Mouse (Mus musculus) yolk sac, embryonic 10.5 days (tissue): ENCODE measurements around the gene Anks1.

ENCODE experiments used
- DNase-seq: peaks from one replicate; pipeline ENCODE4 v3.0.0-alpha.2; 2017; ENCODE audit warnings: low spot score

Anks1 gene

DNA sequence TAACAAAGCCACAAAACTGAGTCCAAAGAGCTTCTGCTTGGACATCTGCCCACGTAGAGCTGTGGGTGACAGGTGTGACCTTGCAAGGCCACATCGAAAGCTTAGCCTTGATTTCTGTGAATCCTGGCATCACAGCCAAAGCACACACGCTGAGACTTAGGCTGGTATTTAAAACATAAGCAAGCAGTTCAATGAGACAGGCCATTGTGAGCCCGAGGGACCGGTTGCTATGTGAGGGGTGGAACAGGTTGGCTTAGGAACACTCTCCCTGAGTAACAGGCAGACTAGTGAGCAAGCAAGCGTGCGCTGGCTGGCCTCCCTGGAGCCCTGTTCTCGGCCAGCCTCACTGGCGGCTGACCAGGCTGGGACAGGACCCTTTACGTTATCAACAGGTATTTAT, 112.8 kb downstream of the Anks1 start:
- no peak for DNase-seq

DNA sequence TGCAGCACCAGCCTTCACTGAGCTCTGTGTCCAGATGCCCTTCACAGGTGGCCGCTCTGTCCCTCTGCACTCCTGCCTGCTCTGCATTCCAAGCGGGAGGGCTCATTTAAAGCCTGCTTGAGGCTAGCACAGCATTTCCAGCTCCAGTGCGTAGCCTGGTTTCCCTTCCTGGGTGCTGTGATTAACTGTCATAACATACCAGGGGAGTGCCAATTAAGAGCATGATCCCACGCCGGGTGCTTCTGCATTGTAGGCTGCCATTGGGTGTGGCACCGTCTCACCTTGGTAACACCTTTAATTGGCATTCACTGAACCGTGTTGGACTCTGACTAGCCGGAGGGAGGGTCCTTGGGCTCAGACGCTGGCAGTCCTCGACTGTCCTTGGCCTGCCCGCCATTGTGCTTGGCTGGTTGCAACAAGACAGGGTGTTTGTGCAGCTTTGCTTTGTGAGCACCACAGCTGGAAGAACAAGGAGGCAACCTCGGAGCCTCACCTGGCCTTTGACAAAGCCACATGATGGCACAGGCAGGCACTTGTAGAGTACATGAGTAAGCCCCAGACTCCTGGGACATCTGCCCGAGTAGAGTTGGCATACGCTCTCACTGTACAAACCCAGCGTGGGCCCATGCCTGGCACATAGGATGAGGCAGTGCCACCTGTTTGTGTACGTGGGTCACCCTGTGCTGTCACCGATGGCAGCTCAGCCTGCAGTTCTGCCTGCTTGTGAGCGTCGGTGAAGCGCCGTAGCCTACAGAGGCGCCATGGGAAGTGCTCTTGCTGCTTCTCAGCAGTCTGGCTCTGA, 113.9 kb downstream of the Anks1 start:
- no peak for DNase-seq

DNA sequence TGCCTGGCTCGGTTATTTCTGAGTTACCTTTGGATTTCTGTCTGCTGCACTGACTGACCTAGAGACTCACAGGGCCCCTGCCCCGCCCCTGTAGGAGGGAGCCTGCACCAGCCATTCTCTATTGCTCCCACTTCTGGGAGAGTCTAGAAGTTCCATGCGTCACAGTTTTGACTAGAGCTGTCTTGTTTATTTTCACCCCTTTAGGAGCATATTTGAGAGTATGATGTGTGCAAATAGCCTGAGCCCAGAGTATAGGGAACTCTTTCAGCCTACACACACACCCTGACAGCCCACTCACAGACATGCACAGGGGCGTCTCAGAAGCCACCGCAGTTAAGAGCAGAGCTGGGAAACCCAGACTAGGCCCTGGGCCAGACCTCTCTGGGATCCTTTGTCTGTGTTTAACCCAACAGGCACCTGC, 116.4 kb downstream of the Anks1 start:
- peak; percentile 57 for DNase-seq

DNA sequence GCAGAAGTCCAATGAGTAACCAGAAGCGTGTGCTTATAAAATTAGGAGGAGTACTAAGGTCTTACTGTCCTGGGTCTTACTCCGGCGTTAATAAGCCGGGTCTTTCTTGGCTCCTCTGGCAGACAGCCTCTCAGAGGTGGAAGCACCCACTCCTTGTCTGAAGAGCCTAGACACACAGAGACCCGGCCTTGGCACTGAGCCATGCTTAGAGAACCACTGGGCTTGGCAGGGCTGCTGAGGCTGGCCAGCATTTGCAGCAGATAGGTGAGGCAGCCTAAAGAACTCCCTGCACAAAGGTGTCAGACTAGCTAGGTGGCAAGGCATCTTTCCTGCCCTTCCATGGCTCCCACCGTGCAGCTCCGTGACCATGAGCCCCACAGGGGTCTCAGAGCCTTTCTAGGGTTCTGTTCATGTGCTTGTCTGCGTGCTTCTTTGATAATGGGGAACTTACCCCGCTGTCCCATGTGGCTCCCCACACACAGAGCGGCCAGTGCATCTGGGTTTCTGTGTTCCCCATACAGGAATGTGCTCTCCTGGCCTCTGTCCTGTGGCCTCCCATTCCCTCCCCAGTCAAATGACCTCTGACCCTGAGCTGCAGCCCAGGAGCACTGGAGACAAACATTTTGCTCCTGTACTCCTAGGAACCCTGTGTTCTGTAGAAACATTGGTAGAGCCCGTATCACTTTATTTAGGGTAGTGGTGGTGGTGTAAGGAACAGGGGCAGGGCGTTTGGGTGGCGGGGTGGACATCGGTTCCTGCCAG, 117.2 kb downstream of the Anks1 start:
- peak; percentile 70 for DNase-seq

DNA sequence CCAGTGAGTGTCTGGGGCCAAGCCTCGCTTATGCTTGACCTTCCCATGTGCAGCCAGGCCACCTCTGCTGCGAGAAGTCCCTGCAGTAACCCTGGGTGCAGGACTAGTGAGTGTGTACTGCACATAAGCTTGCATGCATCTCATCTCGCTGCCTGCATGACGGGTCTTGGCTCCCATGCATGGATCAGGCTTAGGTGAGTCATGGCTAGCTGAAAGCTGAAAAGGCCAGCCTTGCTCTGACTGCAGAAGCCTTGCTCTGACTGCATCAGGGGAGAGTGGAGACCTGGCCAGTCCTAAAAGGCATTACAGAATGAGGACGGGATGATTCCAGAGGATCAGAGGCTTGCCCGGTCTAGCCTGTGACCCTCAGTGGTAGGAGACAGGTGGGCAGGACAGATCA, 118.1 kb downstream of the Anks1 start:
- DNase-seq = no peak

DNA sequence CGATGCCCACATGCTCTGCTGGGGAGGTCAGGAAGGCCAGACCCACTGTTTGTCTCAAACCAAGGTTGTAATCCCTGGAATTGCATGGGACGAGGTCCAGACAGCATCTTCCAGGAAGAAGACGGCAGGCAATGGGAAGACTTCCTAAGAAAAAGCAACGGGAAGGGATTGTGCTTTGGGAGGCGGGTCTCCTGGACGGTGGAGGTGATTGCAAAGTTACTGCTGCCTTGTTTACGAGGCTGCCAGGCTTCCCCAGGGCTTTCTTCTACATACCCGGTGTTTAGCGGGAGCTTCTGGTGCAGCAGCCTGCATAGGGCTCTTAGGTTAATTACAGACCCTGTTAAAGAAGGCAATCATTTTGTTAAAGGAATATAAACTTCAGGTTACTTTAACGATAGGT, 119.1 kb downstream of the Anks1 start:
- no peak for DNase-seq

DNA sequence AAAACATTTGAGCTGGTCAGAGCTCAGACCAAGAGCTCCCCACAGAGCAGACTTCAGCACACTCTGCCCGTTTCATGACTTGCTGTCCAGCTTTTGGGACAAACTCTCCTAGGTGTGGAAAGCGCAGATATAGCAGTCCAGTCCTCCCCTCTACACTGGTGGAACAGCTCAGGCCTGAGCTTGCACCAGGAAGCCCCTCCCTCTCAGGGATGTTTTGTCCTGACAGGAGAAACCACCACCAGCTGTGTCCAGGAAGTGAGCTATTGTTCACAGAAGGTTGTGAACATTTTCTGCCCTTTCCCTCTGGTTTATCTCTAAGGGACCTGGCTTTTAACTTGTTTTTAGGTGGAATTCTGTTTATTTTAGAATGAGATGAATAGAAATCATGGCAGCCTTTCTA, 120.2 kb downstream of the Anks1 start:
- DNase-seq = no peak

DNA sequence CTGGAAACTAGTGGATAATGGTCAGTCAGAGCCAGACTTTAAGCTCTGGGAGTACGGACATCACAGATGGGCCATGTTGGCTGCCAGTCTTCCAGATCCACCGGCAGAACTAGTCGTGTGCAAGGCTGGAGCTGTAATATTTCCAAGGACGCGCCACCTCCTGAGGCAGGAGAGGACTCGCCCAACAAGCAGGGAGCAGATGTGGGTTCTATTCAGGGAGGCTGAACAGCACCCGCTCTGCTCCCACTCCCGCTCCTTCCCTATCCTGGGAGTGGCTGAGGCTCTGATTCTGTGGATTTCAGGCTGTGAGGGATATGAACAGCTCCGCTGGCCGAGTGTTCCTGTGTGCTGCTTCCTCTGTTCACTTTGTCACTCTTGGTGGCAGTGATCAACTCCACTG, 121.3 kb downstream of the Anks1 start:
- DNase-seq = no peak

DNA sequence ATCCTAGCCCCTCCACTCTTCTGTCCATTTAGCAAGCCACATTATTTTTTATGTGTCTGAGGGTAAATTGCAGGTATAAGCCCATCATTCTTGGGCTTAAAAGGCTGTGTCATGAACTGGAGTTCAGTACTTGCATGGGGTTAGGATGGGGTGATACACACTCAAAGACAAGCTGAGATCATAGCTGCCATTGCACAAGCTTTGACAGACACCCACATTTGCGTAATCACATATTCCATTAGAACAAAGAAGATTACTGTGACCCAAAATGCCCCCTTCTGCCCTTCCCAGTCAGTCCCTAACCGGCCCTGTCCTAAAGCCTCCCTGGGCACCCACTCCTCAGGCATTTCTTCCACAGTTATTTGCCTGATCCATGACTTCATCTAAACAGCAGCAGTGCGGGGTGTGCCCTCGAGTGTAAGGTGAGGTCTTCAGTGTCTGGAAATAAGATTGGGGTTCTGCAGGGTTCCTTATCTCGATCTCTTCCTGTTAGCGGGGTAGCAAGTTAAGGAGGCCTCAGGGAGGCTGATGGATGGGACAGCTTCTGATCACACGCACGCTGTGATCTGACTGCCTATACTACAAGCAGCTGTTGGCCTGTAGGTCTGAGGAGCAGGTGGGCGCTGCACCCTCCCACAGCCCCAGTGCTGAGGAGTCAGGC, 122.3 kb downstream of the Anks1 start:
- no peak for DNase-seq

DNA sequence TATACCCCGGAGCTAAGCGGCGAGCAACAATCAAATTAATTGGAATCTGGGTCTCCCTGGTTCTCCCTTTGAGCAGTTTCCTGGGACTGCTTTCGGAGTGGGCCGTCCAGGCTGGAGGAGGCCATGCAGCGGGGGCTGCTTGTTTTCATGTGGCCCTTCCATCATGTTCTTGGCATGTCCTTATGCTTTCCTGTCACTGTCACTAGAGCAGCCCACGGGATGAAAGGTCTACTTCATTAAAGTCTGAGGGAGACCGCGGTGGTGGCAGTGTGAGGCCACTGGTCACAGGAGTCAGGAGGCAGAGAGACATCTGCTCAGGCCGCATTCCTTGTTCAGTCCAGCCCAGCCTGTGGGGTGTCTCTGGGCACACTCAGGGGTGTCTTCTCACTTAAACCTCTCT, 123.1 kb downstream of the Anks1 start:
- DNase-seq = no peak

DNA sequence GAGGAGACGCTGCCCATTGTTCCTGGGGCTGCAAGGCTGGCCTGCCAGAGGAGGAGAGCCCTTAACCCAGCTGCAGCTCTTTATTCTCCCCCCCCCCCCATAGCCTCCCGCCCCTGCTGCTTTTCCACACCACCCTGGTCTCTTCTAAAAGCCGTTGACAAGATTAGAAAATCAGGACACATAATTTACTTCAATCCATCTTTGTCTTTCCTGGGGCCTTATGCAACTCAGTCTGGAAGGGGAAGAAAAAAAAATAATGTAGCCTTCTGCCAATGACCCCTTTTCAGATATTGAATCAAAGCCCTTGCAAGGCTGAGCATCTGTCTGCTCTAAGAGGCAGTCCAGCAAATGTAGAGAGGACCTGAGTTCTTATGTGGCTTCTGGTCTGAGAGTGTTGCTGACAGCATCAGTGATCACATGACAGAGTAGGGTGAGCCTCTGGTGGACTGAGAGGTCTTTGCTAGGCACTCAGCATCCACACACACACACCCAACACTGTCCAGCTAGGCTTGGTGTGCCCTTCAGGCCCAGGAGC, 124.0 kb downstream of the Anks1 start:
- DNase-seq = no peak

DNA sequence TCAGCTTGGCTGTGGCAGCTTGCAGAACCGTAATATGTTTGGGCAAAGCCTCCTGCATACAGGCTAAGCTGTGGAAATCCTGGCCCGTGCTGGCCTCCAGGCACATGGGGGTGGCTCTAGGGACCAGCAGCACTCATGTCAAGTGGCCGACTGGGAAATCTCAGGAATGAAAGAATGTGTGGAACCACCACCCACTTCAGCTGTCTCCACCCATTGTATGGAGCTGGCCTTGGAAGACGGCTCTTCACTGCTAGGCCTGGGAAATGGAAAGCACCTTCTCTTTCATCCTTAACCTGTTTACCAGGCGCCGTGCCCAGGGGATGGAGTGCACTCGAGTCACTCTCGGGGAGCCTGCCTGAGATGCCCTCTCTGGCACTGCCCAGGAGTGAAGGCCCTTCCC, 125.9 kb downstream of the Anks1 start:
- no peak for DNase-seq

DNA sequence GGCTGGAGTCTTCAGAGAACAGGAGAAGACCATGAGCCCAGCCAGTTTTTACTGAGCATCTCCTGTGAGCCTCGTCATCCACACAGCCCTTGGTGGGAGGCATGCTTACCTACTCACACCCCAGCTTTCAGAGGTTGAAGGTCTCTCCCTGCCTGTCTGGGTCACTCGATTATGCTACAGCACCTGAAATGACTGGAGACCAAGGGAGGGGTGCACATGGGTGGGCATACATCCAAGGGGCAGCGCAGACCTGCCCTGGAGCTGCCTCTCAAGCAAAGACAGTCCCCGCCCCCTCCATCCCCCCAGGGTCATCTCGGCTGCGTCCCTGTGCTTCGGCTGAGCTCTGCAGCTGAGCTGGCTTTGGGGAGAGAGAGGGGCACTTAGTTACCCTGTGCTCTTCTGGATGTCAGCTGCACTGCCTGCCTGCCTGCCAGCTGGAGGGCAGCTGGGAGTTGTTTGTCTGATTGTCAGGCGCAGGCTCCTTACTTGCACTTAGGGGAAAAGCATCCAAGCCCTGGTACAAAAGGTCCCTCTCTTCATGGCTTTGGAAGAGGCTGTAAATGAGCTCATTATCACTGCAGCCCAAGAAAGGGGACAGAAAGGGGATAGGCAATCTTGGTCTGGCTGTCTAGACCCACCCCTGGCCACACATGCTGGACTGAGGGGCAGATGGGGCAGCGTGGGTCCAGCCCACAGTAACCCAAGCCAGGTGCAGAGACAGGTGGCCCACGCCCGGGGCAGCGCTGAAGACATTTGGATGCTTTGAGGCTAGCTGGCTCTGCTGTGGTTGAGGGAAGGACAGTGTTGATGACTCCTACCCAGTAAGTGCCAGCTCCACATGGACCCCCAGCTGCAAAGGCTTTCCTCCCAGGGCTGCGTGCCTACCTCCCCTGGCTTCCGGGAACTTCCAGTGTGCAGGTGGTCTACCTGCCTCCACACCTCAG, 128.0 kb downstream of the Anks1 start:
- DNase-seq = no peak

DNA sequence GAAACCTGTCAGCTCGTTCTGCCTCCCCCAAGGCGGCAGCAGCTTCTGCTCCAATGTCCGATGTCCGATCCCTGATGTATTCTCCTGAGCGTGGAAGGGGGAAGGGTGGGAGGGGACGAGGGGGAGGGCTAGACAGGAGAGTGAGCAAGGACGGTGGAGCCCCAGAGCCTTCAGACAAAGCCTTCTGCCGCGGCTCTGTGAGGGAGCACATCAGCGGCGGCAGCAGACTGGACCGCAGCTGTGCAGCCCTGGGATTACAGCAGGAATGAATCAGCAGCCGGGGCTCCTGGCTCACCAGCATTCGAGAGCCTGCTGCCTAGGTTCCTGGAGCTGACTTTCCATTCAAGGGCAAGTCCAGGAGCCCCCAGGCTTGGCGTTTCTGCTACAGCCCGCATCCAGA, 131.5 kb downstream of the Anks1 start:
- no peak for DNase-seq

DNA sequence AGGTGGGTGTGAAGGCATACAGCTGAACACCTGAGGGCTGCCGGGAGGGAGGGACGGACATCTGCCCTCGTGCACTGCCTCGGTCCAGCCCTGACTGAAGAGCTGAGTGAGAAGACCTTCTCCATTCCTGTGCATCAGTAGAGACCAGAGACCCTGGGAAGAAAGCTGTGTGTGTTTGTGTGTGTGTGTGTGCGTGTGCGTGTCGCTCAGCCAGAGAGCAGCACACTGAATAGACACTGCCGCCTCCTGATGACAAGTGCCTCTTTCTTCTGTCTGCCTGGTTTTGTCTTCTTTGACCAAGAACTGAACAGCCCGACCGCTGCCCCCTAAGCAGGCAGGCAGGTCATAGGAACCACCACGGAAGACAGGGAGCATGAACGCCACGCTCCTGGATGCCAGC, 132.2 kb downstream of the Anks1 start:
- DNase-seq = no peak

DNA sequence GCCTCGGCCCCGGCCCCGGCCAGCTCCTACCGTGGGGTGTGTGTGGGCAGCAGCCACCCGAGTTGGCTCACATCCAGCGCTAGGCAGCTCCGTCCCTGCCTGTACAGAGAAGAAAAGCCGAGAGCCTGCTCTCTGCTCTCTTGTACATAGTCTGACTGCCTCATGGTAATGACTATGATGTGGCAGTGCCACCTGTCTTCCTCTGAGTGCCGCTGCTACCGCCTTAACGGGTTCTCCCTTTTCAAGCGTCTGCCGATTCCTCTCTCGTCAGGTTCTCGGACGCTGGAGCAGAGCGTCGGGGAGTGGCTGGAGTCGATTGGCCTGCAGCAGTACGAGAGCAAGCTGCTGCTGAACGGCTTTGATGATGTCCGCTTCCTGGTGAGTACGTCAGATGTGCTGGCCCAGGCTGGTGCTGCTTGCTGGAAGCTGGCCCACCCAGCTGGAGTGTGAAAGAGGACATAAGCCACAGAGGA, 133.2 kb downstream of the Anks1 start:
- no peak for DNase-seq

DNA sequence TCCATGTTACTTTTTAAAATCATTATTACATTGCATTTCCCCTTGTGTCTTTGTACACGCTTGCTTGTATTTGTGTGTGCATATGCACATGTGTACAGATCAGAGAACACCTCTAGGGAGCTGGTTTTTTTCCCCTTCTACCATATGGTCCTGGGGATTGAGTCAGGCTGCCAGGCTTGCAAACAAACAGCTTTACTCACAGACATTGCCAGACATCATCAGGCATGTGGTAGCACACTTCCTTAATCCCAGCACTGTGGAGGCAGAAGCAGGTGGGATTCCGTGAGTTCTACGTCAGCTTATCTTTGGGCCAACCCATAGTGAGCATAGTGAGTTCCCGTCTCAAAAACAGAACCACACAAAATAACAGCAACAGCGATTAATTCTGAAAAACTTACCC, 137.9 kb downstream of the Anks1 start:
- no peak for DNase-seq

DNA sequence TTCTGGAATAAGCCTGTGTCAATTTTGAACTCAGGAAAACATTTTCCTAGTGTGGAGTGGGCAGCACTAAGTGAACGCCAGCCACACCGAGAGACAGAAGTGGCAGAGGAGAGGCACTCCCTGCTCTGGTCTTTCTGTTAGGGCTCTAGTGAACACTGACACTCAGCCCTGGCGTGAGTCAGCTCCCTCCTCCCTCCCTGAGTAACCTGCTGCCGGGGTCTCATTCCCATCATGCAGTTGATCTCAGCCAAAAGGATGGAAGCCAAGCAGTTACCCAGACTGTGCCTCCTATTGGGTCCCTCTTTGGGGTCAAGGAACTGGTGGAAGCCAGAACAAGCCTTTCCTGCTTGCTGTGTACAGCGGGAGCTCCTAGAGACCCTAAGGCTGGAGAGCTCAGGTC, 138.4 kb downstream of the Anks1 start:
- DNase-seq = no peak

DNA sequence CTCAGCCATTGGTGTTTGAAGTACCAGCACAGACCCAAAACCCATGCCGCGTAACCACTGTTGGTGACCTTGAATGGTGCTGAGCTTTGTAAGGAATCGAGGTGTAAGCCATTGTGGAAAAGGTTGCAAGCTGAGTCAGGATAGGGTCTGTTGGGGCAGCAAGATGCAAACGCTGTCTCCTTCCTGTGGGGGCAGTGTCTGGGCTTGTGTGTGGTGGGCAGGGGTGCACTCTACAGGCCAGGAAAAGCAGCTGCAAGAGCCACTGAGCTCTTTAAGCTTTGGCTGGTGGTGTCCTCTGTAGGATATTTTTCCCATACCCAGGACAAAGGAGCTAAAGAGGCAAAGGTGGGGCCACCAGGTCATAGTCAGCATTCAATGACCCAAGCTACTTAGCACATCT, 139.3 kb downstream of the Anks1 start:
- DNase-seq = peak; percentile 40

DNA sequence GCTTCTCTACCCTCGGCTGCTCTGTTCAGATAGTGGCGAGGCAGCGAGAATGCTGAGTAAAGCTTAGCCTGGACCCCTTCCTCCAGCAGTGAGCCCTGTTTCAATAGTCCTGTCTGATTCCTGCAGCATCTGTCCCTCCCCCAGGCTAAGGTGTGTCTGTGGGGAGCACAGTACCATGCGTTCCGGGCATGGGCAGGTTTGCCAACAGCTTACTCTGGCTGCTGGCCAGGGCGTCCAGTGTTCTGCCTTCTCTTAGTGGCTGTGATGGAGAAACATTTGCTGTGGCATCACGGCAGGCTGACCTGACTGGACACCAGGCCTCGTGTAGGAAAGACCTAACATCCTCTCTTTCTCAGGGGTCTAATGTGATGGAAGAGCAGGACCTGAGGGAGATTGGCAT, 141.1 kb downstream of the Anks1 start:
- DNase-seq = no peak

DNA sequence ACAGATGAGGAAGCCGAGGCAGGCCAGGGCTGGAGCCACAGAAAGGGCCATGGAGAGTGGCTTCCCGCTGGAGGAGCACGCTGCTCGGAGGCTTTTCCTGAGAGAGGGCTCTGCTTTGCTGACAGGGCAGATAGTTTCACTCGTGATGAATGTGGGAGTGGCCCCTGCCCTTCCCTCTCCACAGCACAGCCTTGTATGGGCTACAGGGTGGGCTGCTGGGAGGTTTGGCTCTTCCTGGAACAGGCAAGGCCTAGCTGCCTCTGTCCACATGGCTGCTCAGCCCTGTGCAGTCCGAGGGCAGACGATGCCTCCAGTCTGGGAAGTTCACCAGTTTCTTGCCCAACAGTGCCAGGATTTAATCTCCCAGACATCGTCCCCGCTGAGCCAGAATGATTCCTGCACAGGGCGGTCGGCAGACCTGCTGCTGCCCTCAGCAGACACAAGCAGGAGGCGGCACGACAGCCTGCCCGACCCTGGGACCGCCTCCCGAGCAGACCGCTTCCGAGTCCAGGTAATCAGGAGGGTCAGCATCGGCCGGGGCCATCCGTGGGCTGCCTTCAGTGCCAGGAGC, 143.3 kb downstream of the Anks1 start:
- no peak for DNase-seq
